Mouse (Mus musculus): Measurements from ENCODE around the gene Bptf. TPM values are rescaled to one million over a fixed set of nuclear protein-coding genes. Genes with fewer than 3 reads are reported as not detected.
"Not testable (repeated sequence)": the region's sequence is repeated elsewhere in the genome, so short reads cannot be mapped to it uniquely, and the experiment has no call there.

Bptf gene
- polyA plus RNA-seq, 1 experiment from 2014 or later = 41.0 TPM

DNA sequence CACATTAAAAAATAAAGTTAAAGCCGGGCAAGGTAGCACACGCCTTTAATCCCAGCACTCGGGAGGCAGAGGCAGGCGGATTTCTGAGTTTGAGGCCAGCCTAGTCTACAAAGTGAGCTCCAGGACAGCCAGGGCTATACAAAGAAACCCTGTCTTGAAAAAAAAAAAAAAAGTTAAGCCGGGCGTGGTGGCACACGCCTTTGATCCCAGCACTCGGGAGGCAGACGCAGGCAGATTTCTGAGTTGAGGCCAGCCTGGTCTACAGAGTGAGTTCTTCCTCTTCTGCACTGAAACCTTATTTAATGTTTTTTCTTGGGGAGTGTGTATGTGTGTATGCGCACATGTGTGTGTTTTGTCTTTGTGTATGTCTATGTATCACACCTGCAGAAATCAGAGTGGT lies 4.5 kb upstream of the Bptf start:
- H3K4me3 ChIP-seq; H3K4me2 ChIP-seq (replicated peaks); H3K27ac ChIP-seq; H3K4me1 ChIP-seq; H3K9ac ChIP-seq; H3K9me3 ChIP-seq (replicated peaks); H3K36me3 ChIP-seq; ATAC-seq (ENCODE audit: low FRiP score); H3K27me3 ChIP-seq: not testable (repeated sequence)
- WGBS = 96% methylated on average over 10 of the region's 10 CpGs

- Histone ChIP-seq H3K4me2 (replicated peaks) (no peak overlapping the region), H3K9ac (no peak overlapping the region), H3K27me3 (no peaks in the 10 kb centered on the region), H3K36me3 (no peaks in the 10 kb centered on the region), H3K4me1 (peaks cover 6% of the 10 kb centered on the region), H3K4me3 (no peak overlapping the region), H3K27ac (no peak overlapping the region), H3K9me3 (replicated peaks) (no peaks in the 10 kb centered on the region)
- WGBS = 53% methylated on average over 3 of the region's 3 CpGs
- ATAC-seq (ENCODE audit: low FRiP score) = no peak
Measured at GRCm38 (mm10) chr11:107135741-107136140, 3.8 kb upstream of the Bptf start.

DNA sequence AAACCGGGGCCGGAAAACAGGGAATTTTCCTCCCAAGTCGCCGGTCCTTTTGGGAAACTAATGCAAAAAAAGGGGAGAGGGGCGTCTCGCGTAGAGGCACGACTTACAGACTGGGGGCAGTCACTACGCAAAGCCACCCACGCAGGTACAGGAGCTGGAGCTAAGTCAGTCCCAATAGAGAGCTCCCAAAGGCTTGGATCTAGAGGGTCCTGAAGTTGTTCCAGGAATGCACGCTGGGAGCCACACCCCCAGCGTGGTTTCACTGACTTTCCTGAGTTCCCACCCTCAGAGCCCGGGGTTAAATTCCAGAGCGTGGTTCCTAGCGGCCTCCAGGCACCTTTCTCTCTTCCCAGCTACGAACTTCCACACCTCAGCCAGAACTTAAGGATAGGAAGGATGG lies 499 bp upstream of the Bptf start:
- H3K9ac ChIP-seq = peak overlapping the region; percentile 95
- H3K4me1 ChIP-seq = peaks cover 20% of the 10 kb centered on the region
- peak; percentile 75 for ATAC-seq (ENCODE audit: low FRiP score)
- peak overlapping the region; percentile 97; the same call in 1 of the 2 replicates for H3K27ac ChIP-seq
- H3K4me3 ChIP-seq = peak overlapping the region; percentile 94
- H3K27me3 ChIP-seq = no peaks in the 10 kb centered on the region
- no peaks in the 10 kb centered on the region for H3K9me3 ChIP-seq (replicated peaks)
- H3K36me3 ChIP-seq = no peaks in the 10 kb centered on the region
- H3K4me2 ChIP-seq (replicated peaks) = peak overlapping the region; percentile 78
- under 1% methylated on average over 16 of the region's 16 CpGs for WGBS

GRCm38 (mm10) chr11:107130879-107131748 lies 813 bp downstream of the Bptf start:
- Histone ChIP-seq H3K4me1 (peaks cover 20% of the 10 kb centered on the region), H3K27ac (peak overlapping the region; percentile 97), H3K27me3 (no peaks in the 10 kb centered on the region), H3K4me2 (replicated peaks) (peak overlapping the region; percentile 69), H3K4me3 (peak overlapping the region; percentile 94), H3K9me3 (replicated peaks) (no peaks in the 10 kb centered on the region), H3K9ac (peak overlapping the region; percentile 95), H3K36me3 (0 out of 2 replicates have a peak, but pooled peaks cover 3% of the 10 kb centered on the region)
- ATAC-seq (ENCODE audit: low FRiP score) = peak; percentile 84
- 1% methylated on average over 52 of the region's 65 CpGs for WGBS

- ATAC-seq (ENCODE audit: low FRiP score) = no peak
- Histone ChIP-seq H3K27ac (no peak overlapping the region), H3K4me2 (replicated peaks) (peak overlapping the region; percentile 69), H3K36me3 (0 out of 2 replicates have a peak, but pooled peaks cover 3% of the 10 kb centered on the region), H3K27me3 (no peaks in the 10 kb centered on the region), H3K4me1 (peaks cover 20% of the 10 kb centered on the region), H3K9me3 (replicated peaks) (no peaks in the 10 kb centered on the region), H3K4me3 (peak overlapping the region; percentile 94), H3K9ac (peak overlapping the region; percentile 95)
- WGBS = 2% methylated on average over 18 of the region's 18 CpGs
Measured at GRCm38 (mm10) chr11:107130221-107130788, 1.6 kb downstream of the Bptf start.

GRCm38 (mm10) chr11:107129641-107130040 lies 2.3 kb downstream of the Bptf start:
- 31% methylated on average over 2 of the region's 2 CpGs for WGBS
- H3K9ac ChIP-seq = peak overlapping the region; percentile 29; the same call in 1 of the 2 replicates

DNA sequence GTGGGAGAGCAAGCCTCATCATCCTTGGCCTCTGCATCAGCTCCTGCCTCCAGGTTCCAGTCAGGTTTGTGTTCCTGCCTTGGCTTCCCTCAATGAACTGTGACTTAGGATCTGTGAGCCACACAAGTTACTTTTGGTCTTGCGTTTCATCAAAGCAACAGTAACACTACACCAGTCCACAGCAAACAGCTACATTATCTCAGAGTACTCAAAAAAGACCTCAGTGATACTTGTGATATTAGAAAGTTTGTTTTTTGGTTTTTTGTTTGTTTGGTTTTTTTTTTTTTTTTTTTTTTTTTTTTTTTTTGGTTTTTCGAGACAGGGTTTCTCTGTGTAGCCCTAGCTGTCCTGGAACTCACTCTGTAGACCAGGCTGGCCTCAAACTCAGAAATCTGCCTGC lies 5.2 kb downstream of the Bptf start:
- H3K9me3 ChIP-seq (replicated peaks); H3K27ac ChIP-seq; H3K36me3 ChIP-seq; H3K4me2 ChIP-seq (replicated peaks); H3K27me3 ChIP-seq; H3K4me3 ChIP-seq; ATAC-seq (ENCODE audit: low FRiP score); H3K9ac ChIP-seq: not testable (repeated sequence)
- H3K4me1 ChIP-seq = peaks cover 32% of the 10 kb centered on the region
- 76% methylated on average over 2 of the region's 2 CpGs for WGBS

More at GRCm38 (mm10) chr11:107129641-107130040, 2.3 kb downstream of the Bptf start:
- peak overlapping the region; percentile 69 for H3K4me2 ChIP-seq (replicated peaks)
- H3K4me3 ChIP-seq = peak overlapping the region; percentile 94
- no peaks in the 10 kb centered on the region for H3K27me3 ChIP-seq
- no peak for ATAC-seq (ENCODE audit: low FRiP score)
- 0 out of 2 replicates have a peak, but pooled peaks cover 3% of the 10 kb centered on the region for H3K36me3 ChIP-seq
- no peak overlapping the region for H3K27ac ChIP-seq
- peaks cover 25% of the 10 kb centered on the region for H3K4me1 ChIP-seq
- no peaks in the 10 kb centered on the region for H3K9me3 ChIP-seq (replicated peaks)

DNA sequence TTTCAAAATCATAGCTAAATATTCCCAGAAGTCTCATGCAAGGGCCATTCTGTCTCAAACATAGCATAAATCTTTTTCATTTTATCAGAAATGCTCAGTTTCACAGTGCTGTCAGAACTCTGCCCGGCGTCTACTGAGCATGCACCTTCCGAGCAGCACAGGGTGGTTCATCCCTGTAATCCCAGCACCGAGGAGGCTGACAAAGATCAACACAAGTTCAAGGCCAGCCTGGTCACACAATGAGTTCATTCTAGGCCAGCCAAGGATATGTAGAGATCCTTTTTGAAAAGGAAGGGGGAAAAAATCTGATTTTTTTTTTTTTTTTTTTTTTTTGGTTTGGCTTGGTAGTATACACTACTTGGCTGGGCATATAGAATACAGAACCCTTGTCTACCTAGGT lies 6.9 kb downstream of the Bptf start:
- Histone ChIP-seq H3K27me3 (no peaks in the 10 kb centered on the region), H3K9ac (no peak overlapping the region), H3K4me1 (peaks cover 30% of the 10 kb centered on the region), H3K36me3 (0 out of 2 replicates have a peak, but pooled peaks cover 3% of the 10 kb centered on the region), H3K4me2 (replicated peaks) (no peak overlapping the region), H3K9me3 (replicated peaks) (no peaks in the 10 kb centered on the region), H3K4me3 (no peak overlapping the region), H3K27ac (no peak overlapping the region)
- 86% methylated on average over 4 of the region's 4 CpGs for WGBS
- no peak for ATAC-seq (ENCODE audit: low FRiP score)

- 0 out of 2 replicates have a peak overlapping the region, but pooled peaks have one; percentile 0 for H3K4me2 ChIP-seq (replicated peaks)
- H3K27ac ChIP-seq = no peak overlapping the region
- H3K36me3 ChIP-seq = 0 out of 2 replicates have a peak, but pooled peaks cover 3% of the 10 kb centered on the region
- peaks cover 23% of the 10 kb centered on the region for H3K4me1 ChIP-seq
- H3K9me3 ChIP-seq (replicated peaks) = no peaks in the 10 kb centered on the region
- 27% methylated on average over 7 of the region's 7 CpGs for WGBS
- no peak overlapping the region for H3K4me3 ChIP-seq
- H3K9ac ChIP-seq = no peak overlapping the region
- no peaks in the 10 kb centered on the region for H3K27me3 ChIP-seq
- ATAC-seq (ENCODE audit: low FRiP score) = no peak
Measured at GRCm38 (mm10) chr11:107124327-107124731, 7.6 kb downstream of the Bptf start.

DNA sequence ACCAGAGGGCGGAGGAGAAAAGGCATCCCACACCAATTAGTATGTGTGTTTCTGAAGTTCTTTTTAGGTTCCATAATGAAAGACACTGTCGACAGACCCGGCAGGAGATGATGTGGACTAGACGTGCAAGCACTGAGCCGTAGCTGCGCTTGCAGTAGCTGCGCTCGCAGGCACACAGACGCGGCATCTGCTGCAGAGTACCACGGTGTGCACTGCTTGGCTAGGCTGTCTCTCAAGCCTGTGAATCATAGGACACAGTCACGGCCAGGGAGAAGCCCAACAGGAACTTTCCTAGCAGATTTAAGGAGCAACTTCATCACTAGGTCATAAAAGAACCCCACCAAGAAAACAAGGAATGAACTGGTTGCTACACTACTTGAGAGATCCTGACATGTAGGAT lies 14.1 kb downstream of the Bptf start:
- no peak for ATAC-seq (ENCODE audit: low FRiP score)
- no peak overlapping the region for H3K27ac ChIP-seq
- no peaks in the 10 kb centered on the region for H3K9me3 ChIP-seq (replicated peaks)
- no peaks in the 10 kb centered on the region for H3K27me3 ChIP-seq
- H3K4me3 ChIP-seq = no peak overlapping the region
- no peak overlapping the region for H3K4me2 ChIP-seq (replicated peaks)
- WGBS = 77% methylated on average over 12 of the region's 12 CpGs
- no peak overlapping the region for H3K9ac ChIP-seq
- H3K36me3 ChIP-seq = no peaks in the 10 kb centered on the region
- peaks cover 27% of the 10 kb centered on the region for H3K4me1 ChIP-seq

DNA sequence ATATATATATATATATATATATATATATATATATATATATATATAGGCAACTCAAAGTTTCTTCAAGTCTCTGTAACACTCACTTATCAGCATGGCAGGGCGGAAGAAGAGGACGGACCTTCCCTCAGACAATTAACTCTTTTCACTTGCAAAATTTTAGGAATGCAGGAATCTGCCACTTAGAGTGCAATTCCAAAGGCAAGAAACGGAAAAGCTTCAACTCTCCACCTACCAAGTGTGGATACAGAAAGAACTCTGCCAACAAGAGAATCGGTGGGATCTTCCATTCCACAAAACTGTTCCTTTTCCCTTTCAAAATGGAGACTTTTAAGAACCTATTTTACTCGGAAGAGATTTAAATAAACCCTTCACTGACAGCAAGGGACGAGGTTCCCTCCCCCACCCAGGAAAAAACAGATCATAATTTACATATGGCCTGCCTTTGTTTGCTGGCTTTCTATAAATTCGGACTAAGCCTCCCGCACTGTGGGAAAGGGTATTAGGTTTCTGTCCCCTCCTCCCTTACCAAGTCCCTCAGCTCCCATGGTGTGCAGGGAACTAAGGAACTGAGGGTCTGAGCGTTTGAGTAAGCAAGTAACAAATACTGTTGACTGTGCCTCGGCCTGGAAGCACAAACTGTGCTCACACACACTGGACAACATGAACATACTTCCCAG lies 17.9 kb downstream of the Bptf start:
- Histone ChIP-seq H3K4me2 (replicated peaks) (peak overlapping the region; percentile 18), H3K4me3 (no peak overlapping the region), H3K9ac (no peak overlapping the region), H3K27ac (peak overlapping the region; percentile 18; the same call in 1 of the 2 replicates), H3K36me3 (peaks cover 20% of the 10 kb centered on the region), H3K27me3 (no peaks in the 10 kb centered on the region), H3K4me1 (peaks cover 27% of the 10 kb centered on the region), H3K9me3 (replicated peaks) (no peaks in the 10 kb centered on the region)
- 24% methylated on average over 10 of the region's 10 CpGs for WGBS
- no peak for ATAC-seq (ENCODE audit: low FRiP score)

DNA sequence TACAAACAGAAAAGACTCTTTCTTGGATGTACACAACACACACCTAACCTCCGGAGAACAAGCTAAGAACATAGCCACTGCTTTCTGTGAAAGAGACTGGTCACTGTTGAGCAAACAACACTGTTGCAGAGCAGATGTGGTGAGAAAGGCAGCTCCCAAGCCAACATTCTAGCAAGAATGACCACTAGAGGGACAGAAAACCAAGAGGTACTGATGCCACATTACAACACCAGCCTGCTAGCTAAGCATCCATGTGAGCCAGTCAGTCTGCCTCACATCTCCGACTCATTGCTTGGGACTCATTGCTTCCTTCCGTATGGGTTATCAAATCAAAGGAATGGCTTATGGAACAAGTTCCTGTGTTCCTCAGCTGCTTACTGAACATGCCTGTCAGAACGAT lies 18.8 kb downstream of the Bptf start:
- H3K9ac ChIP-seq = no peak overlapping the region
- no peaks in the 10 kb centered on the region for H3K9me3 ChIP-seq (replicated peaks)
- no peak overlapping the region for H3K4me2 ChIP-seq (replicated peaks)
- peaks cover 28% of the 10 kb centered on the region for H3K4me1 ChIP-seq
- no peaks in the 10 kb centered on the region for H3K27me3 ChIP-seq
- WGBS = 67% methylated on average over 4 of the region's 4 CpGs
- no peak overlapping the region for H3K4me3 ChIP-seq
- H3K36me3 ChIP-seq = peaks cover 20% of the 10 kb centered on the region
- H3K27ac ChIP-seq = 0 out of 2 replicates have a peak overlapping the region, but pooled peaks have one; percentile 35
- ATAC-seq (ENCODE audit: low FRiP score) = no peak

All from hindbrain, embryonic 12.5 days (tissue).